Mouse (Mus musculus) neural tube, embryonic 14.5 days (tissue): ENCODE results near the gene Rgs11. TPM values are rescaled to one million over a fixed set of nuclear protein-coding genes. Genes with fewer than 3 reads are reported as not detected.

Experiments
- ATAC-seq: fragments of 200-750 bp; cut with Nextera tagmentation; 2 replicates; pipeline ENCODE4 v1.8.0; 2017; ENCODE audit warnings: low read depth, mild to moderate bottlenecking, moderate TSS enrichment, moderate library complexity
- H3K27ac ChIP-seq: fragments of 300-500 bp; sonication (generic); 2 replicates; pipeline ENCODE4 v1.5.1; 2014; ENCODE audit warnings: low read depth, mild to moderate bottlenecking, control low read depth, low read length, moderate library complexity, mixed read lengths
- H3K27me3 ChIP-seq: fragments of 300-500 bp; sonication (generic); 2 replicates; pipeline ENCODE4 v1.6.1; 2014; ENCODE audit warnings: low read length; ENCODE audit not compliant: control insufficient read depth, insufficient read depth
- H3K36me3 ChIP-seq: fragments of 300-500 bp; sonication (generic); 2 replicates; pipeline ENCODE4 v1.6.1; 2014; ENCODE audit warnings: low read length, mixed read lengths; ENCODE audit not compliant: control insufficient read depth, insufficient read depth
- H3K4me1 ChIP-seq: fragments of 300-500 bp; sonication (generic); 2 replicates; pipeline ENCODE4 v1.6.1; 2014; ENCODE audit warnings: low read length; ENCODE audit not compliant: control insufficient read depth, insufficient read depth
- H3K4me2 ChIP-seq: fragments of 300-500 bp; sonication (generic); 2 replicates; pipeline ENCODE4 v1.6.1; 2014; ENCODE audit warnings: mild to moderate bottlenecking, low read depth, low read length, control low read depth
- H3K4me3 ChIP-seq: fragments of 300-500 bp; sonication (generic); 2 replicates; pipeline ENCODE4 v1.5.1; 2014; ENCODE audit warnings: low read depth, low read length, control low read depth, mixed read lengths
- H3K9ac ChIP-seq: fragments of 300-500 bp; sonication (generic); replicated peaks from 2 replicates; pipeline ENCODE4 v1.6.1; 2014; ENCODE audit warnings: low read depth, mild to moderate bottlenecking, control low read depth, low read length, mixed read lengths
- H3K9me3 ChIP-seq: fragments of 300-500 bp; sonication (generic); 2 replicates; pipeline ENCODE4 v1.6.1; 2016; ENCODE audit warnings: low read length; ENCODE audit not compliant: control insufficient read depth
- WGBS: fragments of 180-500 bp; shearing (Covaris S2); extraction: QIAGEN DNeasy Blood & Tissue Kit; methylation state at CpG from one replicate; pipeline ENCODE4 v1.1.7; 2014; 5-methylcytosine and 5-hydroxymethylcytosine counted together
- polyA plus RNA-seq: library from polyadenylated mRNA; unstranded; fragments of >200 nt; fragmentation: Nextera tagmentation; extraction: Ambion mirVana; gene quantifications from 2 replicates; pipeline ENCODE4 v1.2.1, GENCODE M21; 2014

The Rgs11 gene
- polyA plus RNA-seq, 1 experiment from 2014 or later: 18.9 TPM

GRCm38 (mm10) chr17:26253399-26253798 is 50.6 kb downstream of the Rgs11 start:
- no peak for ATAC-seq
- Histone ChIP-seq H3K27me3 (no peaks in the 10 kb centered on the region), H3K4me3 (peak overlapping the region; percentile 96), H3K4me2 (peak overlapping the region; percentile 73), H3K9me3 (no peaks in the 10 kb centered on the region), H3K4me1 (peaks cover 12% of the 10 kb centered on the region; the same call in 1 of the 2 replicates), H3K36me3 (peaks cover 15% of the 10 kb centered on the region), H3K27ac (peak overlapping the region; percentile 98), H3K9ac (peak overlapping the region; percentile 95)
- WGBS: 0% methylated on average over 24 of the region's 24 CpGs

GRCm38 (mm10) chr17:26255313-26255712 is 52.6 kb downstream of the Rgs11 start:
- ATAC-seq: no peak
- peaks cover 12% of the 10 kb centered on the region; the same call in 1 of the 2 replicates for H3K4me1 ChIP-seq
- 93% methylated on average over 7 of the region's 7 CpGs for WGBS
- H3K36me3 ChIP-seq: peaks cover 27% of the 10 kb centered on the region
- H3K27ac ChIP-seq: no peak overlapping the region
- H3K9me3 ChIP-seq: no peaks in the 10 kb centered on the region
- H3K9ac ChIP-seq: no peak overlapping the region
- H3K27me3 ChIP-seq: no peaks in the 10 kb centered on the region
- H3K4me3 ChIP-seq: no peak overlapping the region
- no peak overlapping the region for H3K4me2 ChIP-seq

Other genes starting within 250 kb of the Rgs11 start
- gene Capn15, start 217.2 kb upstream of the Rgs11 start, polyA plus RNA-seq: 21.1 and 24.6 TPM in 2 replicates
- 29.0 and 34.1 TPM in 2 replicates for gene Rab11fip3, start 133.4 kb upstream of the Rgs11 start, polyA plus RNA-seq
- gene Decr2, start 112.6 kb upstream of the Rgs11 start, polyA plus RNA-seq: 28.4 and 33.4 TPM in 2 replicates
- 10.8 and 16.3 TPM in 2 replicates for gene Nme4, start 107.3 kb upstream of the Rgs11 start, polyA plus RNA-seq
- 2.8 and 3.1 TPM in 2 replicates for gene Tmem8, start 89.7 kb upstream of the Rgs11 start, polyA plus RNA-seq
- gene Mrpl28, start 79.5 kb upstream of the Rgs11 start, polyA plus RNA-seq: 177 and 192 TPM in 2 replicates
- 7.1 and 7.7 TPM in 2 replicates for gene Axin1, start 64.3 kb upstream of the Rgs11 start, polyA plus RNA-seq
- 0.24 and 0.32 TPM in 2 replicates for gene Pdia2, start 3.9 kb upstream of the Rgs11 start, polyA plus RNA-seq
- gene Arhgdig, start 4.8 kb downstream of the Rgs11 start, polyA plus RNA-seq: 152 and 192 TPM in 2 replicates
- gene Fam234a, start 41.3 kb downstream of the Rgs11 start, polyA plus RNA-seq: 25.3 and 31.5 TPM in 2 replicates
- 111 and 123 TPM in 2 replicates for gene Luc7l, start 49.9 kb downstream of the Rgs11 start, polyA plus RNA-seq
- gene Neurl1b, start 211.9 kb downstream of the Rgs11 start, polyA plus RNA-seq: 1.6 and 1.8 TPM in 2 replicates